Mouse (Mus musculus) forebrain, embryonic 13.5 days (tissue): ENCODE results near the gene Pde2a. TPM values are rescaled to one million over a fixed set of nuclear protein-coding genes. Genes with fewer than 3 reads are reported as not detected.
A peak's percentile ranks its signal among the peaks of the same experiment; 100 is the strongest.

Source experiments
- ATAC-seq: fragments of 200-750 bp; cut with Nextera tagmentation; 2 replicates; pipeline ENCODE4 v1.8.0; 2017
- H3K27ac ChIP-seq: fragments of 300-500 bp; sonication (generic); 2 replicates; pipeline ENCODE4 v1.5.1; 2015; ENCODE audit warnings: inconsistent platforms, mild to moderate bottlenecking, moderate library complexity
- H3K27me3 ChIP-seq: fragments of 300-500 bp; sonication (generic); 2 replicates; pipeline ENCODE4 v1.6.1; 2015; ENCODE audit warnings: mild to moderate bottlenecking, inconsistent platforms
- H3K36me3 ChIP-seq: fragments of 300-500 bp; sonication (generic); 2 replicates; pipeline ENCODE4 v1.6.1; 2015; ENCODE audit warnings: mild to moderate bottlenecking, inconsistent platforms; ENCODE audit not compliant: poor library complexity, severe bottlenecking
- H3K4me1 ChIP-seq: fragments of 300-500 bp; sonication (generic); 2 replicates; pipeline ENCODE4 v1.6.1; 2015; ENCODE audit warnings: inconsistent platforms
- H3K4me2 ChIP-seq: fragments of 300-500 bp; sonication (generic); 2 replicates; pipeline ENCODE4 v1.6.1; 2015; ENCODE audit warnings: inconsistent platforms, mild to moderate bottlenecking, moderate library complexity
- H3K4me3 ChIP-seq: fragments of 300-500 bp; sonication (generic); 2 replicates; pipeline ENCODE4 v1.5.1; 2015; ENCODE audit warnings: mild to moderate bottlenecking, inconsistent platforms
- H3K9ac ChIP-seq: fragments of 300-500 bp; sonication (generic); 2 replicates; pipeline ENCODE4 v1.6.1; 2015; ENCODE audit warnings: mild to moderate bottlenecking, inconsistent platforms
- H3K9me3 ChIP-seq: fragments of 300-500 bp; sonication (generic); replicated peaks from 2 replicates; pipeline ENCODE4 v1.6.1; 2016; ENCODE audit warnings: inconsistent platforms
- WGBS: fragments of 180-500 bp; shearing (Covaris S2); methylation state at CpG from one replicate; pipeline ENCODE4 v1.1.7; 2015; 5-methylcytosine and 5-hydroxymethylcytosine counted together
- polyA plus RNA-seq: library from polyadenylated mRNA; unstranded; fragments of >200 nt; fragmentation: Nextera tagmentation; extraction: Ambion mirVana; gene quantifications from 2 replicates; pipeline ENCODE4 v1.2.1, GENCODE M21; 2015

Pde2a gene
- polyA plus RNA-seq, 1 experiment from 2014 or later = 26.2 TPM

DNA sequence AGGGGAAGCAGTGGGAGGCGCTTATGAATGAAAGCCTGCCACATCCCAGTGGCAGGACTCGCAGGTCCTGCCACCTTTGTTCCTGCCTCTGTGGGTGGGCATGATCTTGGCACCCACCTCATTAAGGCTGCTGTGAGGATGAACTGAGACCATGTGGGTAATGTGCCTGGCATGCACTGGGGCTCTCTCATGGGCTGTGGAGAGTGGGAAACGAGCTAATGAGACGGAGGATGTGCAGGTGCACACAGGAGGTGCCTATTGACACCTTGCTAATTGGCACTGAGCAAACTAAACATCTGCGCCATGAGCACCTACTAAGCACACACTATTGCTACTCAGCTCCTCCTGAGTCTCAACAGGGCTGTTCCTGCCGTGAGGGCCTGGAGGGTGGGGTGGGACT, 13.5 kb downstream of the Pde2a start:
- peak; percentile 80; the same call in 1 of the 2 replicates for ATAC-seq
- no peak overlapping the region for H3K4me2 ChIP-seq
- WGBS = 27% methylated on average over 6 of the region's 6 CpGs

DNA sequence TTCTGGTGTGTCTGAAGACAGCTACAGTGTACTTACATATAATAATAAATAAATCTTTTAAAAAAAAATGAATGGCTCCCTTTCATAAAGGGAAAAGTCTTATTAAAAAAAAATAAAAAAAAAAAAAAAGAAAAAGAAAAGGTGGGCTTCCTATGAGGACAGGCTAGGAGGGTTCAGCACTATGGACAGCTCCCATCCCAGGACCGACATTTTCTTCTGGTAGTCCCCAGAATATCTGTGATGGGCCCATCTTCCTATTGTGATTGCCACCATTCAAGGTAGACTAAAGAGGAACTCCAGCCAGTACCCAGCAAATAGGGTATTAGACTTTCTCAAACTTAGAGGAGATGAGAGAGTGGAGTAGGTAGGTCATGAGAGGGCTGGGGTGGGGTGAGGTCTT, 16.4 kb downstream of the Pde2a start:
- peaks cover 5% of the 10 kb centered on the region; the same call in 1 of the 2 replicates for H3K4me1 ChIP-seq
- no peak overlapping the region for H3K27ac ChIP-seq
- H3K36me3 ChIP-seq = no peaks in the 10 kb centered on the region
- no peak overlapping the region for H3K9ac ChIP-seq
- H3K4me2 ChIP-seq = no peak overlapping the region
- no peaks in the 10 kb centered on the region for H3K27me3 ChIP-seq
- 26% methylated on average over 1 of the region's 1 CpGs for WGBS
- no peaks in the 10 kb centered on the region for H3K9me3 ChIP-seq
- no peak for ATAC-seq
- H3K4me3 ChIP-seq = no peak overlapping the region

More for the DNA sequence above, 13.5 kb downstream of the Pde2a start:
- H3K4me3 ChIP-seq = no peak overlapping the region
- H3K27ac ChIP-seq = no peak overlapping the region
- no peak overlapping the region for H3K9ac ChIP-seq
- no peaks in the 10 kb centered on the region for H3K36me3 ChIP-seq
- H3K4me1 ChIP-seq = peaks cover 5% of the 10 kb centered on the region; the same call in 1 of the 2 replicates
- H3K27me3 ChIP-seq = no peaks in the 10 kb centered on the region
- no peaks in the 10 kb centered on the region for H3K9me3 ChIP-seq

GRCm38 (mm10) chr7:101443093-101443492, 21.6 kb downstream of the Pde2a start:
- Histone ChIP-seq H3K4me1 (no peaks in the 10 kb centered on the region), H3K27ac (no peak overlapping the region), H3K9ac (no peak overlapping the region), H3K9me3 (no peaks in the 10 kb centered on the region), H3K4me2 (no peak overlapping the region), H3K27me3 (no peaks in the 10 kb centered on the region), H3K36me3 (no peaks in the 10 kb centered on the region), H3K4me3 (no peak overlapping the region)
- ATAC-seq = no peak
- 64% methylated on average over 10 of the region's 10 CpGs for whole genome bisulfite sequencing

- ATAC-seq = no peak
- H3K27me3 ChIP-seq = no peaks in the 10 kb centered on the region
- no peaks in the 10 kb centered on the region for H3K4me1 ChIP-seq
- H3K27ac ChIP-seq = no peak overlapping the region
- H3K4me2 ChIP-seq = no peak overlapping the region
- no peak overlapping the region for H3K9ac ChIP-seq
- no peaks in the 10 kb centered on the region for H3K36me3 ChIP-seq
- 81% methylated on average over 4 of the region's 4 CpGs for WGBS
- H3K9me3 ChIP-seq = no peaks in the 10 kb centered on the region
- no peak overlapping the region for H3K4me3 ChIP-seq
Observed at GRCm38 (mm10) chr7:101444211-101444610, 22.7 kb downstream of the Pde2a start.

DNA sequence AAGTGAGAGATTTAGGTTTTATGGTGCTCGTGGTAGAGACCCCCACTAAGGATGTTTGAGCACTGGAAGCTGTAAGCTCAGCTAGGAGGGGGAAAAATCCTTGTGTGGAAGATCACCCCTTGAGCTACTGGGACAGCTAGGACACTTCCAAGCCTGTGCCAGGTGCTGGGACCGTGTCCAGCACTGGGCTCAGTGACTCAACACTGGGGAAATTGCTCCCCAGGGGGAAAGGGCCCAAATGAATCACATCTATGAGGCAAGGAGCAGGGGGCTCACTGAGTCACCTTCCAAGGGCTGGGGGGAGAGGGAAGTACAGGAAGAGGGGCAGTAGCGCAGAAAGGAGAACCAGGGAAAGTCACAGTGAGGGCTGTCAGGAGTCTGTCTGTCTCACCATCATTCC, 28.4 kb downstream of the Pde2a start:
- Histone ChIP-seq H3K36me3 (no peaks in the 10 kb centered on the region), H3K27me3 (peaks cover 25% of the 10 kb centered on the region), H3K9me3 (no peaks in the 10 kb centered on the region), H3K4me2 (no peak overlapping the region), H3K9ac (no peak overlapping the region), H3K4me1 (peaks cover 6% of the 10 kb centered on the region; the same call in 1 of the 2 replicates), H3K27ac (no peak overlapping the region), H3K4me3 (no peak overlapping the region)
- 27% methylated on average over 3 of the region's 3 CpGs for WGBS
- ATAC-seq = no peak

DNA sequence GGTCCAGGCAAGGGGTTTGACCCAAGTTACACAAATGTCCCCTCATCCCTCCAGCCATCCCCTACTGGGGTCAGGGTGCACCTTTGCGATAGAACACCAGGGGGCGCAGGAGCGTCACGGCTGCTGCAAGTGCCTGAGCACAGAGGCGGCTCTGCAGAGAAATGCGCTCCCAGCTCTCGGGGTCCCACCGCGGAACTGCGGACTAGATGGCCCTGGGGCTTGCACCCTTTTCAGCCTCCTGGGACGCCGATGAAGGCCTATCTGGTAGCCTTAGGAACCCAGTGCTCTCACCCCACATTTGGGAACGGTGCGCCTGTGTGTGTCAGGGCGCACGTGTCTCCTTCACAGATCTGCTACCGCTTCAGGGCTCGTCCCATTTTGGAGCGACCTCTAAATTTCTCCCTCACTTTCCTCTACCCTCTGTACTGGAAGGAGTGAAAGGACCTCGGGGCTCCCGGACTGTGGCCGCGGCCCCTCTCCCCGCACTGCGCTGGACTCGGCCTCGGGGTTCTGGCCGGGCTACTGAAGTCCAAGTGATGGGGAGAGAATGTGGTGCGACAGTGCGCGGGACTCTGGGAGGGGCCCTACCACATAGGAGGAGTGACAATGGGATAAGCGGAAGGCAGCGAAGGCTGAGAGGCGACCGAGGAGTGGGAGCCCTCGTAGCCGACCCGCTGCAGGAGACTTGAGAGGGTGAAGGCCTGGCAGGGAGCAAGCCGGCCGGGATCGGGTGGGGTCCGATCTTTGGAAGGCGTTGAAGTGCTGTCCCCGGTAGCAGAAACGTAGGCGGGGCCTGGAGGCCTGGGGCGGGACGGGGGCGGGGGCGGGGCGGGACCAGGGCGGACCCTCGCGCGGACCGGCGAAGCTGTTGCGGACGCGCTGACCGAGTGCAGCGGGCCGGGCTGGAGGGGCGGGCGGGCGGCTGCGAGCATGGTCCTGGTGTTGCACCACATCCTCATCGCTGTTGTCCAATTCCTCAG, 29.2 kb downstream of the Pde2a start:
- Histone ChIP-seq H3K27ac (no peak overlapping the region), H3K9ac (peak overlapping the region; percentile 64), H3K4me3 (peak overlapping the region; percentile 53), H3K4me2 (peak overlapping the region; percentile 96), H3K9me3 (no peaks in the 10 kb centered on the region), H3K4me1 (peaks cover 6% of the 10 kb centered on the region; the same call in 1 of the 2 replicates), H3K36me3 (no peaks in the 10 kb centered on the region), H3K27me3 (peaks cover 30% of the 10 kb centered on the region)
- WGBS = under 1% methylated on average over 68 of the region's 68 CpGs
- ATAC-seq = peak; percentile 86

GRCm38 (mm10) chr7:101452669-101453068, 31.2 kb downstream of the Pde2a start:
- H3K4me3 ChIP-seq = peak overlapping the region; percentile 13; the same call in 1 of the 2 replicates
- peaks cover 34% of the 10 kb centered on the region for H3K27me3 ChIP-seq
- peak overlapping the region; percentile 96 for H3K4me2 ChIP-seq
- 85% methylated on average over 3 of the region's 3 CpGs for WGBS
- H3K9ac ChIP-seq = no peak overlapping the region
- H3K27ac ChIP-seq = no peak overlapping the region
- no peak for ATAC-seq
- no peaks in the 10 kb centered on the region for H3K9me3 ChIP-seq
- peaks cover 16% of the 10 kb centered on the region for H3K4me1 ChIP-seq
- H3K36me3 ChIP-seq = no peaks in the 10 kb centered on the region

DNA sequence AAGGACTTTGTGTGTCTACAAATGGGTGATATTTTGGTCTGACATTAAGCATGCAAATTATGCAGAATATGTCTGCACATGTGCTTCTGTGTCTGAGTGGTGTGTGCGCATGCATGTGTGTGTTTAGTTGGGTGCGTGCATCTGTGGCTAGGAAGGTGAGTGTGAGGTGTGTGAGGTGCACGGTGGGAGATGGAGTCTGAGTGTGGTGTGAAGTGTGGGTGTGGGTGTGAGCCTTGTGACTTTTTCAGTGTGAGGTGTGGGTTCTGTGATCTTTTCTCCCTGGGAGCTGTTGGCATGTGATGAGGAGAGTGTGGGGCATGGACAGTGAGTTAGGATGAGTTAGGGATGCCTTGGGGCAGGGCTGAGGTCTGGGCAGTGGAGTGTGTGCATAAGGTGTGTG, 31.8 kb downstream of the Pde2a start:
- Histone ChIP-seq H3K27ac (no peak overlapping the region), H3K36me3 (no peaks in the 10 kb centered on the region), H3K4me2 (peak overlapping the region; percentile 96), H3K9ac (no peak overlapping the region), H3K9me3 (no peaks in the 10 kb centered on the region), H3K4me3 (peak overlapping the region; percentile 13; the same call in 1 of the 2 replicates), H3K4me1 (peaks cover 18% of the 10 kb centered on the region), H3K27me3 (peaks cover 38% of the 10 kb centered on the region)
- 85% methylated on average over 3 of the region's 3 CpGs for WGBS
- ATAC-seq = no peak

- no peak overlapping the region for H3K4me3 ChIP-seq
- no peak overlapping the region for H3K27ac ChIP-seq
- peak overlapping the region; percentile 96; the same call in 1 of the 2 replicates for H3K4me2 ChIP-seq
- no peaks in the 10 kb centered on the region for H3K36me3 ChIP-seq
- H3K9ac ChIP-seq = no peak overlapping the region
- ATAC-seq = no peak
- no peaks in the 10 kb centered on the region for H3K9me3 ChIP-seq
- H3K4me1 ChIP-seq = peaks cover 18% of the 10 kb centered on the region
- WGBS = 20% methylated on average over 8 of the region's 8 CpGs
- H3K27me3 ChIP-seq = peaks cover 38% of the 10 kb centered on the region
Observed at GRCm38 (mm10) chr7:101453725-101454124, 32.2 kb downstream of the Pde2a start.

DNA sequence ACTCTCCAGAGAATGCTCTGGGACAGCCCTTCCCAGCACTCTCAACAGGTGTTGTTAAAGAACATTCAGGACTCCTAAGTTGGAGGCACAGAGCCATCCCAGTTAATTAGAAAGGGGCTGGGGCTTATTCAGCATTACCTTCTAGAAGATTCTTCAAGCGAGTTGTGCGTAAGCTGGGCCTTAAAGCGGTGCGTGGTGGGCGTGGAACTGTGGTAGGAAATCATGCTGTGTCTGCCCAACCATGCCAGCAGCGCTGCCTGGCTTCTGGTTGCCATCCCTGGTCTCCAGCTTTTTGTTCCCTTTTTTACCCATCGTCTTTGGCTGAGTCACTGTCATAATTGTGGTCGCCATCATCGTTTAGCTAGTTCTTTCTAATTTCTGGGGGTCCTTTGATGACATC, 33.0 kb downstream of the Pde2a start:
- Histone ChIP-seq H3K4me2 (no peak overlapping the region), H3K36me3 (no peaks in the 10 kb centered on the region), H3K4me1 (peaks cover 18% of the 10 kb centered on the region), H3K9me3 (no peaks in the 10 kb centered on the region), H3K9ac (no peak overlapping the region), H3K27me3 (peaks cover 38% of the 10 kb centered on the region), H3K4me3 (no peak overlapping the region), H3K27ac (no peak overlapping the region)
- 85% methylated on average over 9 of the region's 9 CpGs for WGBS
- ATAC-seq = no peak

- H3K36me3 ChIP-seq = no peaks in the 10 kb centered on the region
- WGBS = 93% methylated on average over 6 of the region's 6 CpGs
- no peak overlapping the region for H3K4me2 ChIP-seq
- H3K9ac ChIP-seq = no peak overlapping the region
- no peak overlapping the region for H3K27ac ChIP-seq
- H3K4me3 ChIP-seq = no peak overlapping the region
- peaks cover 22% of the 10 kb centered on the region for H3K4me1 ChIP-seq
- H3K27me3 ChIP-seq = peaks cover 34% of the 10 kb centered on the region
- ATAC-seq = no peak
- no peaks in the 10 kb centered on the region for H3K9me3 ChIP-seq
Observed at GRCm38 (mm10) chr7:101455141-101455540, 33.6 kb downstream of the Pde2a start.

GRCm38 (mm10) chr7:101456318-101456717, 34.8 kb downstream of the Pde2a start:
- WGBS = 75% methylated on average over 4 of the region's 4 CpGs
- peaks cover 31% of the 10 kb centered on the region for H3K4me1 ChIP-seq
- no peak overlapping the region for H3K9ac ChIP-seq

More at GRCm38 (mm10) chr7:101456318-101456717, 34.8 kb downstream of the Pde2a start:
- peaks cover 33% of the 10 kb centered on the region for H3K27me3 ChIP-seq
- no peak overlapping the region for H3K4me2 ChIP-seq
- no peaks in the 10 kb centered on the region for H3K9me3 ChIP-seq
- no peak overlapping the region for H3K4me3 ChIP-seq
- no peak for ATAC-seq
- H3K36me3 ChIP-seq = no peaks in the 10 kb centered on the region
- H3K27ac ChIP-seq = no peak overlapping the region
